Mouse (Mus musculus) stomach, embryonic 16.5 days (tissue): ENCODE measurements around the gene Dgcr2. TPM values are rescaled to one million over a fixed set of nuclear protein-coding genes. Genes with fewer than 3 reads are reported as not detected.

ENCODE experiments used
- ATAC-seq: fragments of 200-750 bp; cut with Nextera tagmentation; 2 replicates; pipeline ENCODE4 v1.8.0; 2017; ENCODE audit warnings: moderate number of reproducible peaks, moderate TSS enrichment; ENCODE audit not compliant: insufficient read depth, low FRiP score
- H3K27ac ChIP-seq: fragments of 300-500 bp; sonication (generic); 2 replicates; pipeline ENCODE4 v1.5.1; 2014; ENCODE audit warnings: low read length
- H3K27me3 ChIP-seq: fragments of 300-500 bp; sonication (generic); 2 replicates; pipeline ENCODE4 v1.6.1; 2014; ENCODE audit warnings: low read length, control low read depth, mixed read lengths; ENCODE audit not compliant: control insufficient read depth, insufficient read depth
- H3K36me3 ChIP-seq: fragments of 300-500 bp; sonication (generic); 2 replicates; pipeline ENCODE4 v1.6.1; 2014; ENCODE audit warnings: low read length; ENCODE audit not compliant: control insufficient read depth, insufficient read depth
- H3K4me1 ChIP-seq: fragments of 300-500 bp; sonication (generic); 2 replicates; pipeline ENCODE4 v1.6.1; 2014; ENCODE audit warnings: low read length, control low read depth, mixed read lengths; ENCODE audit not compliant: control insufficient read depth, insufficient read depth
- H3K4me2 ChIP-seq: fragments of 300-500 bp; sonication (generic); 2 replicates; pipeline ENCODE4 v1.6.1; 2014; ENCODE audit warnings: low read depth, low read length, mixed read lengths
- H3K4me3 ChIP-seq: fragments of 300-500 bp; sonication (generic); replicated peaks from 2 replicates; pipeline ENCODE4 v1.5.1; 2014; ENCODE audit warnings: mild to moderate bottlenecking, low read length
- H3K9ac ChIP-seq: fragments of 300-500 bp; sonication (generic); 2 replicates; pipeline ENCODE4 v1.6.1; 2014; ENCODE audit warnings: low read length
- H3K9me3 ChIP-seq: fragments of 300-500 bp; sonication (generic); replicated peaks from 2 replicates; pipeline ENCODE4 v1.6.1; 2016; ENCODE audit warnings: low read length, control low read depth; ENCODE audit not compliant: control insufficient read depth
- WGBS: fragments of 180-500 bp; shearing (Covaris S2); extraction: QIAGEN DNeasy Blood & Tissue Kit; methylation state at CpG from one replicate; pipeline ENCODE4 v1.1.7; 2014; 5-methylcytosine and 5-hydroxymethylcytosine counted together
- polyA plus RNA-seq: library from polyadenylated mRNA; unstranded; fragments of >200 nt; fragmentation: Nextera tagmentation; extraction: Ambion mirVana; gene quantifications from 2 replicates; pipeline ENCODE4 v1.2.1, GENCODE M21; 2015

The Dgcr2 gene
- polyA plus RNA-seq, 1 experiment from 2014 or later, result 80.6 TPM

GRCm38 (mm10) chr16:17813173-17813572 lies 85.2 kb downstream of the Dgcr2 start:
- H3K27me3 ChIP-seq, result 0 out of 2 replicates have a peak, but pooled peaks cover under 1% of the 10 kb centered on the region
- no peak overlapping the region for H3K27ac ChIP-seq
- 45% methylated on average over 4 of the region's 4 CpGs for WGBS
- H3K4me1 ChIP-seq, result peaks cover 9% of the 10 kb centered on the region
- no peak overlapping the region for H3K9ac ChIP-seq
- no peaks in the 10 kb centered on the region for H3K36me3 ChIP-seq
- no peak for ATAC-seq
- H3K4me3 ChIP-seq, result no peak overlapping the region
- no peak overlapping the region for H3K4me2 ChIP-seq
- H3K9me3 ChIP-seq, result no peaks in the 10 kb centered on the region

- no peak overlapping the region for H3K27ac ChIP-seq
- H3K4me1 ChIP-seq, result peaks cover 17% of the 10 kb centered on the region
- 6% methylated on average over 5 of the region's 5 CpGs for WGBS
- H3K9me3 ChIP-seq, result no peaks in the 10 kb centered on the region
- H3K4me3 ChIP-seq, result no peak overlapping the region
- no peak overlapping the region for H3K9ac ChIP-seq
- H3K4me2 ChIP-seq, result no peak overlapping the region
- H3K36me3 ChIP-seq, result no peaks in the 10 kb centered on the region
- ATAC-seq, result no peak
- 0 out of 2 replicates have a peak, but pooled peaks cover 2% of the 10 kb centered on the region for H3K27me3 ChIP-seq
These were observed 86.2 kb downstream of the Dgcr2 start for GRCm38 (mm10) chr16:17812120-17812519.

- Histone ChIP-seq H3K27ac (peak overlapping the region; percentile 48), H3K4me1 (peaks cover 33% of the 10 kb centered on the region), H3K9me3 (no peaks in the 10 kb centered on the region), H3K4me3 (no peak overlapping the region), H3K27me3 (peaks cover 10% of the 10 kb centered on the region), H3K9ac (no peak overlapping the region), H3K36me3 (no peaks in the 10 kb centered on the region), H3K4me2 (no peak overlapping the region)
- ATAC-seq, result peak; percentile 56; the same call in 1 of the 2 replicates
- WGBS, result 18% methylated on average over 7 of the region's 7 CpGs
These were observed 88.7 kb downstream of the Dgcr2 start for GRCm38 (mm10) chr16:17809711-17810110.

GRCm38 (mm10) chr16:17809125-17809524 lies 89.2 kb downstream of the Dgcr2 start:
- H3K27me3 ChIP-seq, result peaks cover 10% of the 10 kb centered on the region
- H3K4me1 ChIP-seq, result peaks cover 38% of the 10 kb centered on the region
- no peak overlapping the region for H3K4me2 ChIP-seq
- no peak overlapping the region for H3K9ac ChIP-seq
- no peak for ATAC-seq
- no peak overlapping the region for H3K4me3 ChIP-seq
- H3K9me3 ChIP-seq, result no peaks in the 10 kb centered on the region
- WGBS, result 84% methylated on average over 4 of the region's 4 CpGs
- H3K36me3 ChIP-seq, result no peaks in the 10 kb centered on the region
- H3K27ac ChIP-seq, result peak overlapping the region; percentile 48

GRCm38 (mm10) chr16:17807192-17808009 lies 91.0 kb downstream of the Dgcr2 start:
- Histone ChIP-seq H3K36me3 (0 out of 2 replicates have a peak, but pooled peaks cover 4% of the 10 kb centered on the region), H3K4me3 (peak overlapping the region; percentile 46), H3K27me3 (peaks cover 22% of the 10 kb centered on the region), H3K4me2 (peak overlapping the region; percentile 59), H3K4me1 (peaks cover 56% of the 10 kb centered on the region), H3K9ac (peak overlapping the region; percentile 73), H3K9me3 (no peaks in the 10 kb centered on the region), H3K27ac (peak overlapping the region; percentile 51; the same call in 1 of the 2 replicates)
- 13% methylated on average over 73 of the region's 73 CpGs for WGBS
- ATAC-seq, result peak; percentile 60; the same call in 1 of the 2 replicates

- Histone ChIP-seq H3K27ac (0 out of 2 replicates have a peak overlapping the region, but pooled peaks have one; percentile 51), H3K9me3 (no peaks in the 10 kb centered on the region), H3K4me3 (peak overlapping the region; percentile 46), H3K27me3 (peaks cover 30% of the 10 kb centered on the region), H3K4me2 (peak overlapping the region; percentile 59), H3K9ac (peak overlapping the region; percentile 73), H3K36me3 (0 out of 2 replicates have a peak, but pooled peaks cover 4% of the 10 kb centered on the region), H3K4me1 (peaks cover 63% of the 10 kb centered on the region)
- 23% methylated on average over 50 of the region's 50 CpGs for WGBS
- no peak for ATAC-seq
These were observed 91.7 kb downstream of the Dgcr2 start for GRCm38 (mm10) chr16:17806581-17807191.

GRCm38 (mm10) chr16:17804982-17805381 lies 93.4 kb downstream of the Dgcr2 start:
- Histone ChIP-seq H3K9ac (no peak overlapping the region), H3K4me2 (peak overlapping the region; percentile 66), H3K27me3 (peaks cover 37% of the 10 kb centered on the region), H3K9me3 (no peaks in the 10 kb centered on the region), H3K27ac (no peak overlapping the region), H3K4me1 (peaks cover 70% of the 10 kb centered on the region), H3K4me3 (peak overlapping the region; percentile 37), H3K36me3 (0 out of 2 replicates have a peak, but pooled peaks cover 4% of the 10 kb centered on the region)
- ATAC-seq, result no peak
- 43% methylated on average over 7 of the region's 7 CpGs for WGBS

- Histone ChIP-seq H3K4me1 (peaks cover 72% of the 10 kb centered on the region), H3K27me3 (peaks cover 39% of the 10 kb centered on the region), H3K4me3 (peak overlapping the region; percentile 37), H3K9ac (peak overlapping the region; percentile 41; the same call in 1 of the 2 replicates), H3K36me3 (0 out of 2 replicates have a peak, but pooled peaks cover 4% of the 10 kb centered on the region), H3K4me2 (peak overlapping the region; percentile 66), H3K27ac (no peak overlapping the region), H3K9me3 (no peaks in the 10 kb centered on the region)
- peak; percentile 26; the same call in 1 of the 2 replicates for ATAC-seq
- 23% methylated on average over 33 of the region's 33 CpGs for WGBS
These were observed 93.9 kb downstream of the Dgcr2 start for GRCm38 (mm10) chr16:17804449-17804912.
